Mouse (Mus musculus): ENCODE results near the gene Xxylt1.

DNA sequence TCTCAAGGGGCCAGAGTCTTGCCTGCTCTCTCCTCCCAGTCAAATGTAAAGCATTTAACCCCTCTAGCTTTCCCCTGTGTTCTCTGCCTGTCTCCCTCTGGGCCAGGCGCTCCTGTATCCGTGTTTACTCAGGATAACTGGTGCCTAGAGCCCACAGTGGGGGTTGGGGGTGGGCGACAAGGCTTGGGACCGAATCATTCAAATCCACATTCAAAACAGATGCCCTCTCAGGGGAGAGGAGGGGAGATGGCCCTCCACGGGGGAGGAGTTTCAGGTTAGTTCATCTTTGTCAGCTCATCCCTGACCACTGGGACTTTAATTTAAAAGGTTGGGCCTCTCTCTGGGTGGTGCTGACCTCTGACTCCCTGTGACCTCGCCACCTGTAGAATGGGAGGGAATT is 144.8 kb downstream of the Xxylt1 start:
- TF ChIP-seq CTCF (IDR thresholded peaks at IDR 0.05; ENCODE audit: control insufficient read depth, insufficient read depth, low read length), result no peak
- no peak for TF ChIP-seq POLR2A (IDR thresholded peaks at IDR 0.05; ENCODE audit: borderline replicate concordance, control insufficient read depth, low read depth, low read length)
